Mouse (Mus musculus) spleen, adult 12 weeks (tissue): ENCODE data around the gene Smurf2.

Source experiments
- DNase-seq: peaks from one replicate; pipeline ENCODE4 v3.0.0; 2022; ENCODE audit warnings: low spot score

Gene Smurf2

GRCm38 (mm10) chr11:106920551-106921379 is at the start of gene Smurf2:
TSS of gene Smurf2 (minus strand) at chr11:106920715.
- DNase-seq: peak; percentile 74

GRCm38 (mm10) chr11:106969798-106970197 is 49.3 kb upstream of the Smurf2 start:
- no peak for DNase-seq

GRCm38 (mm10) chr11:106967630-106968029 is 47.1 kb upstream of the Smurf2 start:
- no peak for DNase-seq

- no peak for DNase-seq
Measured at GRCm38 (mm10) chr11:106965881-106966280, 45.4 kb upstream of the Smurf2 start.

- no peak for DNase-seq
Measured at GRCm38 (mm10) chr11:106962310-106962709, 41.8 kb upstream of the Smurf2 start.

GRCm38 (mm10) chr11:106961471-106962081 is 41.1 kb upstream of the Smurf2 start:
- DNase-seq: peak; percentile 15

GRCm38 (mm10) chr11:106959121-106959520 is 38.6 kb upstream of the Smurf2 start:
- DNase-seq: no peak

- DNase-seq: no peak
Measured at GRCm38 (mm10) chr11:106958407-106959071, 38.0 kb upstream of the Smurf2 start.

- no peak for DNase-seq
Measured at GRCm38 (mm10) chr11:106957271-106957980, 36.9 kb upstream of the Smurf2 start.

- no peak for DNase-seq
Measured at GRCm38 (mm10) chr11:106954566-106954965, 34.1 kb upstream of the Smurf2 start.

- DNase-seq: no peak
Measured at GRCm38 (mm10) chr11:106954116-106954515, 33.6 kb upstream of the Smurf2 start.

GRCm38 (mm10) chr11:106937306-106937705 is 16.8 kb upstream of the Smurf2 start:
- DNase-seq: no peak

GRCm38 (mm10) chr11:106930366-106930765 is 9.9 kb upstream of the Smurf2 start:
- no peak for DNase-seq

GRCm38 (mm10) chr11:106928935-106929334 is 8.4 kb upstream of the Smurf2 start:
- DNase-seq: no peak

GRCm38 (mm10) chr11:106927950-106928349 is 7.4 kb upstream of the Smurf2 start:
- DNase-seq: no peak

GRCm38 (mm10) chr11:106927226-106927625 is 6.7 kb upstream of the Smurf2 start:
- no peak for DNase-seq

- DNase-seq: no peak
Measured at GRCm38 (mm10) chr11:106926732-106927131, 6.2 kb upstream of the Smurf2 start.

- DNase-seq: peak; percentile 12
Measured at GRCm38 (mm10) chr11:106919612-106920550, 634 bp downstream of the Smurf2 start.

- DNase-seq: no peak
Measured at GRCm38 (mm10) chr11:106918901-106919300, 1.6 kb downstream of the Smurf2 start.

GRCm38 (mm10) chr11:106911257-106911656 is 9.3 kb downstream of the Smurf2 start:
- DNase-seq: no peak

GRCm38 (mm10) chr11:106908016-106908415 is 12.5 kb downstream of the Smurf2 start:
- no peak for DNase-seq
